Mouse (Mus musculus) naive thymus-derived CD4-positive, alpha-beta T cell, adult 5 months (primary cell): ENCODE results near the gene Vmn1r116. TPM values are rescaled to one million over a fixed set of nuclear protein-coding genes. Genes with fewer than 3 reads are reported as not detected.

ENCODE experiments used
- polyA plus RNA-seq: library from polyadenylated mRNA; unstranded; fragments of 100-300 nt; shearing (Covaris generic); gene quantifications from one replicate; pipeline ENCODE4 v1.2.1, GENCODE M21; 2017

Vmn1r116 gene
- polyA plus RNA-seq, result not detected

GRCm38 (mm10) chr7:20871956-20872355 is at the start of gene Vmn1r116:
Gene Vmn1r116 (plus strand): TSS chr7:20872256.

DNA sequence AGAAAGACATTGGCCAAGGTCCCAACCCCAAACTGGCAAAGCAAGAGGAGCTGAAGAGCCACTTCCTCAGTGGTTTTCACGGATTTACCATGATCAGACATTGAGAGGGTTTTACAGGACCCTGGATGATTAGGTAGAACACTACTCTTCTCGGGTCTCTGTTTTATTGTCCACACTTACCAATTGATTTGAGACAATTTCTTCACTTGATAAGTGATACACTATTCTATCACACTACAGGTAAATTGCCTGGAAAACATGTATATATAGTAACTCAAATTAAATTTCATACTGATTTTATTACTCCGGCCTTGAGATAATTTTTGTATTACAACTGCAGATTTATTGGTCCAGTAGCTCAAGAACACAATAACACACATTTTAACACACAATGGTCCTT is 27.2 kb upstream of the Vmn1r116 start, which contains the start of gene Vmn1r115:
Vmn1r115 (minus strand) TSS at position 101 of the 400 bp plus-strand sequence.

DNA sequence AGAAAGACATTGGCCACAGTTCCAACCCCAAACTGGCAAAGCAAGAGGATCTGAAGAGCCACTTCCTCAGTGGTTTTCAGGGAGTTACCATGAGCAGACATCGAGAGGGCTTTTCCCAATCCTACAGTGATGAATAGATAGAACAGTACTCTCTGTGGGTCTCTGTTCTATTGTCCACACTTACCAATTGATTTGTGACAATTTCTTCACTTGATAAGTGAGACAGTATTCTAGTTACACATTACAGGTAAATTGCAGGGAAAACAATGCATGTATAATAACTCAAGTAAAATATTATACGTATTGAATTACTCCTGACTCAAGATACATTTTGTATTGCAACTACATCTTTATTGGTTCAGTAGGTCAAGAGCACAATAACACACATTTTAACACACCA is 12.0 kb downstream of the Vmn1r116 start, which contains the start of gene Vmn1r117:
Vmn1r117 (minus strand) TSS at position 101 of the 400 bp plus-strand sequence.

DNA sequence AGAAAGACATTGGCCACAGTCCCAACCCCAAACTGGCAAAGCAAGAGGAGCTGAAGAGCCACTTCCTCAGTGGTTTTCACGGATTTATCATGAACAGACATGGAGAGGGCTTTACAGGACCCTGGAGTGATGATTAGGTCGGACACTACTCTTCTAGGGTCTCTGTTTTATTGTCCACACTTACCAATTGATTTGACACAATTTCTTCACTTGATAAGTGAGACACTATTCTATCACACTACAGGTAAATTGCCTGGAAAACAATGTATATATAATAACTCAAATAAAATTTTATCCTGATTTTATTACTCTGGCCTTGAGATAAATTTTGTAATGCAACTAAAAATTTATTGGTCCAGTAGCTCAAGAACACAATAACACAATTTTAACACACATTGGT is 40.2 kb downstream of the Vmn1r116 start, which contains the start of gene Vmn1r118:
Vmn1r118 (minus strand) TSS at position 101 of the 400 bp plus-strand sequence.

Other genes with a start within 250 kb of the Vmn1r116 start
- gene Vmn1r107, start 203.3 kb upstream of the Vmn1r116 start, polyA plus RNA-seq, result not detected
- gene Vmn1r111, start 169.0 kb upstream of the Vmn1r116 start, polyA plus RNA-seq, result not detected
- gene Gm10668, start 141.6 kb upstream of the Vmn1r116 start, polyA plus RNA-seq, result not detected
- not detected for gene Vmn1r112, start 101.1 kb upstream of the Vmn1r116 start, polyA plus RNA-seq
- not detected for gene Vmn1r113, start 85.0 kb upstream of the Vmn1r116 start, polyA plus RNA-seq
- gene Vmn1r114, start 60.1 kb upstream of the Vmn1r116 start, polyA plus RNA-seq, result not detected
- gene Vmn1r115, start 27.3 kb upstream of the Vmn1r116 start, polyA plus RNA-seq, result not detected
- gene Vmn1r117, start 11.9 kb downstream of the Vmn1r116 start, polyA plus RNA-seq, result not detected
- gene Vmn1r118, start 40.1 kb downstream of the Vmn1r116 start, polyA plus RNA-seq, result not detected
- gene Vmn1r119, start 140.2 kb downstream of the Vmn1r116 start, polyA plus RNA-seq, result not detected
- not detected for gene Vmn1r120, start 181.5 kb downstream of the Vmn1r116 start, polyA plus RNA-seq
- not detected for gene Vmn1r121, start 226.3 kb downstream of the Vmn1r116 start, polyA plus RNA-seq